Mouse (Mus musculus) heart, adult 11 months (tissue): ENCODE measurements at regions not wholly inside any gene's neighbourhood (a gene's known extent, or its start where the extent isn't known, plus 50 kb on each side); places are given as distances from the start of the nearest gene placed in this dataset.

Experiments
- DNase-seq: peaks from one replicate; pipeline ENCODE4 v3.0.0; 2022

DNA sequence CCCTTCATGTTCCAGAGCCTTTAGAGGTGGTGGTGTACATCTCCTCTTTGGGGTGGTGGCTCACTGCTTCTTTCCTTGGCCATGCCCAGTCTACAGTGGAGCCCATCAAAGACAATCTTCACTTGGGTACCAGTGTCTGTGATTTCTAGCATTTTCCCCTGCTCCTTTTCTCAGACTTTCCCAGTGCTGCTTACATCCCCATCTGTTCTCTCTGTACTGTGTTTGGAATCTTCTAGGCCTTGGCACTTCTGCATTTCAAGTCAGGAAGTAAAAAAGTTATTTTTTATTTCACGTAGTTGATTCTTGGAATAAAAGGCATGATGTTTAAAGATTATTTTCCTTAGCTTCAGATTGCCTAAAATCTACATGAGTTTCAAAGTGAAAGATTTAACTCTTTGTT, 455.4 kb downstream of the Sorl1 start:
- no peak for DNase-seq

DNA sequence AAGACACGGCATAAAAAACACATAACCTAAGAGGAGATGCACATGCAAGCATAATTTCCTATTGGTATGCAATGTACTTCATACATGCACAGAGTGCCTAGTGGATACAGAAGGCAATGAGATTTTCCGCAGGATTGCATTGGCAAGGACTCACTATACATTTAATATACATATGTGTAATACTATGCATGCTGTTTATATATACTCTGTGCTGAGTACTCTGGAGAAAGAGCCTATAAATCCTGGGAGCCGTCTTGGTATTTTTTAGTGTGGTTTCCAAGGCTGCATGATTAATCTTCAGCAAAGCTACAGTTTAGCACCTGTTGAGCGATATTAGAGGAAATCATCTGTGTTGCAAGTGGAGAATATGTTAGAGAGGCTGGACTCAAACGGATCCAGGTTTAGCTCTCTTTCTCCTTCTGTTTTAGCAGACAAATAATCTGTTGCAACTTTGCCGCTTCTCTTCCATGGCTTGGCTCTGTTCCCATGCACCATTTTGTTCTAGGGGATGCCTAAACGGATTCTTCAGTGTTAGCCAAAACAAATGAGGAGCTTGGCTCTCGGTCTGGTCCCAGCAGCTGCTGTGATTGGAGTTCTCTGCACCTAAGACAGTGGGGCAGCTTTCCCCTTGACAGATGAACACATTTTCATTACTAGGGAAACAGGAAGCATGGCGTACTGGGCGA, 459.0 kb downstream of the Sorl1 start:
- peak; percentile 96 for DNase-seq

- DNase-seq: no peak
Measured at GRCm38 (mm10) chr9:41660576-41660975, 463.5 kb downstream of the Sorl1 start.

DNA sequence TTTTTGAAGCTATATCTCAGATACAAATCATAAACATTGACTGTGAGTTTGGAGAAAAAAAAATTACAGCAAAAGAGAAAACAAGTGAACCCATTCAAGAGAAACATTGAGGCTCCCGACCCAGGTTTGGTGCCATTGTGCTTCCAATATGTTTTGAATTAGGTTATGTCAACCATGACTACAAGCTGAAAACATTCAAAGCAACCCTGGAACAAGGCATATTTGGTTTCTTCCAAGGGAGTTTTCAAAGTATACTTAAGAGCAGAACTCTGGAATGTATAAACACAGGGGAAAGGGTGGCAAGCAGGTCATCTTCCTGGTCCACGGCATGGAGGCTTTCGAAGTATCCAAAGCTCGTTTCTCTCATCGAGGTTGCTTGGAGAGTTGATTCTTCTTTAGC, 464.1 kb downstream of the Sorl1 start:
- DNase-seq: no peak

GRCm38 (mm10) chr9:41631564-41632205, 470.2 kb upstream of the Ubash3b start:
- DNase-seq: no peak

DNA sequence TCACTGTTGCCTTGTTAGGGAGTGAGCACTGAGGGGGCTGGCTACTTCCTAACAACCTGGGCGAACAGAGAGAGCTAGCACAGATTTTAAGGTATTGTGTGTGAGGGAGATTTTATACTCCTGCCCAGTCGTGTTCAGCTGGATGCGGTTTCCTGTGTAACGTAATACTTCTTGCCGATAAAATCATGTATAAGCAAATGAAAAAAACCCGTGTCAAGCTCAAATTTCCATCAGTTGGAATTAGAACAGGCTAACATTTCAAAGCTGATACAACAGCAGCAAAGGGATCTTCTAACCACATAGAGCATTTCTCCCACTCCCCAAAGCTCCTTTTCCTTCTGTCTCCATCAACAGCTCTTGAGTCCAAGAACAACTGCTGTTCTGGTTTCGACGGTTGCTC, 459.8 kb upstream of the Ubash3b start:
- DNase-seq: no peak

GRCm38 (mm10) chr9:41614002-41614401, 452.5 kb upstream of the Ubash3b start:
- no peak for DNase-seq

DNA sequence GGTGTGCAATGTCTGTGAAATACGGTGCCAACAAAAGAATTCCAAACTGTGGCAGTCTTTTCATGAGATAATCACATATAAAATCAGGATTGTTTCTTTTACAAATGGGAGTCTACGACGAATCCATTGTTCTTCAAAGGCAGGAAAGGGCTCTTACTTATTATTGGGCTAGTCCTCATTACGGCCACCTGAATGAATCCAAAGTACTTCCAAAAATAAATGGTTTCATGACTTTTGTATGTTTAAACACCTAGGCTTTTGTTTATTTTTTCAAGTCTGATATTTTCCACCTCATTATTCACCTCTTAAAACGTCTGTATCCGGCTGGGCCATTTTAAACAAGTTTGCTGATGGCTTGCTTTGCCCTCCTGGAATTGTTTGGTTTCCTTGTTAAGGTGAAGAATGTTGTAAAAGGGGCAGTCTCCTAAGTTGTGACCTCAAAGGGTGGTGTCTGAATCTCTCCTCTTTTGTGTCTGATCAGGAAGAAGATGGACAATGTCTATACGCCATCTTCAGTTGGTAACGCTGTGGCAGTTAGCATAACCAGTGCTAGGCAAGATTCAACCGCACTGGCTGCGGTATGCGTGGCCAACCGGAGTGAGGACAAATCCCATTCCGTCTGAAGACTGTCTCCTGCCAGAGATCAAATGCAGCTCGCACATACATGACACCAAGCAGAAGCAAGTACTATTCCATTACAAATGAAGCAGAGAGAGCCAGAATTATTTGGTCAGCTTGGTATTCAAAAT, 451.5 kb upstream of the Ubash3b start:
- DNase-seq: no peak

GRCm38 (mm10) chr9:41612452-41612795, 450.9 kb upstream of the Ubash3b start:
- no peak for DNase-seq

DNA sequence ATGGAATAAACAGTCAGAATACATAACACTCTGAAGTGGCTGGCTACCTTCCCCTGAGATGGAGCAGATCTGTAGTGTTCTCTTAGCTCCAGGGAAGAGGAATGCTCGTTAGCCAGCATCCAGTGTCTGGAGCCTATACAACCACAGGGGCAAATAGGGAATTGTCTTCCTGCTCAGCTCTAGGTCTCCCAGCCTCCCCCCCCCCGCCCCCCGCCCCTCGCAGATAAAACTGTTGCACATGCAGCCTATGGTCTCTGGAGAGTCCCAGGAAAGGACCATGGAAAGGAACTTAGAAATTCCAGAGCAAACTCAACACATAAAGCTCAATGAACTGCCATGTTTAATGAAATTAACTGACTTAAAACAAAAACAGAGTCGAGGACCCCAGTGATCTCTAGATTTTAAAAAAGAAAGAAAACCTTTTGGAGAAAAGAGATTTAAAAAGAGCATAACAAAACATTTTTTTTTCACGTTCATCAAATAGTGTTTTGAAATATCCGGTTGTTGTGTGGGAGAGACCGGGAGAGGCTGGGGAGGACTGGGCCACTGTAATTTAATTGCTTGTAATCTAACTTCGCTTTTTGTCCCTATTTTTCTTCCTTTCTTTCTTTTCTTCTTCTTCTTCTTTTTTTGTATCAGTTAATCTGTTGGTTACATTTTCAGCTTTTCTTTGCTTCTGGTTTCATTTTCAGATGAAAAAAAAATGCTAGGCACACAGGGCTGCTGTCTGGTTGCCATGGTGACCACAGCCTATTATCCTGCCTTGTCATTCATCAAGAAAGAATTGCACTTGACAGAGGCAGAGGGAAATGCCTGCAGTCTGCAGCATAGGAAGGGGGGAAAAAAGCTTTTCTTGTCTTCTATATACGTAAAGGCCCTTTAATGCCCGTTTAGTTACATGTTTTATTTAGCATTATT, 450.3 kb upstream of the Ubash3b start:
- peak; percentile 90 for DNase-seq

GRCm38 (mm10) chr9:41610347-41610746, 448.9 kb upstream of the Ubash3b start:
- DNase-seq: peak; percentile 72

DNA sequence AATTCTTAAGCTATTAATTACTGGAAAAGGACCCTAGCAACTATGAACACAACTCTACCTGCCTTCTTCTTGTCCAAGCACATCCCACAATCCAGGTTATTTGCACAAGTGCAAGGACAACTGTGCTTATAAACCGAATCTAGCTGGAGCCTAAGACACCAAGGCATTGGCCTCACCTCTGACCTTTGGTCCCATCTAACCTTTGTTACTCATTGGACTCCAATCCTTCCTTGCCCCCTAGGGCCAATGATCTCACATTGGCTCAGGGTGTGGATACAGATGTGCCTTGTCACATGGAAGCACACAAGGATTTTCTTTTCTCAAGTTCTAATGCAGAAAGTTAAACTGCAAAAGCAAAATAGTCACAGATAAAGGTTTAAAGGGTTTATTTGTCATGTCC, 444.6 kb upstream of the Ubash3b start:
- DNase-seq: peak; percentile 86

- no peak for DNase-seq
Measured at GRCm38 (mm10) chr9:41604916-41605315, 443.4 kb upstream of the Ubash3b start.

GRCm38 (mm10) chr9:41600778-41601177, 439.3 kb upstream of the Ubash3b start:
- peak; percentile 85 for DNase-seq

DNA sequence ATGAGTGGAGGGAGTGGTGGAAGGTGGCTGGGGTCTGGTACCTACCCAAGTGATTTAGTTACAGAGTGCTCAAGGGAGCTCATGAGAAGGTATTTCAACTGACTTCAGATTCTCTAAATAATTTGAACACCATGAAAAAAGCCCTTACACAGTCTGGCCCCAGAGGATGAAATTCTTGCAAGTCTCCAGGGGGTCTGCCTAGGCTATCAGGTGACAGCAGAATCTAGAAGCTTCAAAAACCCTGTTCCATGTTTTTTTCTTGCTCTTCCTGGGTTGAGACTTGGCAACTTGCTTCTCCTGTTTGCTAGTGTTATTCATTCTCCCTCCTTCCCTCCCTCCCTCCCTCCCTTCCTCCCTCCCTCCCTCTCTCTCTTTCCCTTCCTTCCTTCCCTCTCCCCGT, 438.4 kb upstream of the Ubash3b start:
- DNase-seq: no peak

DNA sequence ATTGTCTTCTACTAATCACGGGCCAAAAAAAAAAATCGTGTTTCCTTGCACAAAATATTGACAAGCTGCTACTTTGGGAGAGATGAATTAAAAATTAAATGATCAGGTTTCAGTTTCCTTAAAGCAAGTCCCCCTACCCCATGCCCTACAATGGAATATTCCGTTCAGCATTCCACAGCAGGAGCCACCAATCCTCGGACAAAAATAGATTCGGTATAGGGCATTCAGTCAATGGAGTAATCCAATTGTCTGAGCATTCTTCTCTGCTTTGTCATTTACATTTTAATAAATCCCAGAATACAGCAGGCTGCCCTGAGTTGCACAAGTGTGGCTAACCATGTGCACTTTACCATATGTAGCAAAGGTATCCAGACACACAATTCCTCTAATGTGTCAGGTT, 434.3 kb upstream of the Ubash3b start:
- DNase-seq: peak; percentile 68

GRCm38 (mm10) chr9:41593998-41594397, 432.5 kb upstream of the Ubash3b start:
- peak; percentile 56 for DNase-seq

DNA sequence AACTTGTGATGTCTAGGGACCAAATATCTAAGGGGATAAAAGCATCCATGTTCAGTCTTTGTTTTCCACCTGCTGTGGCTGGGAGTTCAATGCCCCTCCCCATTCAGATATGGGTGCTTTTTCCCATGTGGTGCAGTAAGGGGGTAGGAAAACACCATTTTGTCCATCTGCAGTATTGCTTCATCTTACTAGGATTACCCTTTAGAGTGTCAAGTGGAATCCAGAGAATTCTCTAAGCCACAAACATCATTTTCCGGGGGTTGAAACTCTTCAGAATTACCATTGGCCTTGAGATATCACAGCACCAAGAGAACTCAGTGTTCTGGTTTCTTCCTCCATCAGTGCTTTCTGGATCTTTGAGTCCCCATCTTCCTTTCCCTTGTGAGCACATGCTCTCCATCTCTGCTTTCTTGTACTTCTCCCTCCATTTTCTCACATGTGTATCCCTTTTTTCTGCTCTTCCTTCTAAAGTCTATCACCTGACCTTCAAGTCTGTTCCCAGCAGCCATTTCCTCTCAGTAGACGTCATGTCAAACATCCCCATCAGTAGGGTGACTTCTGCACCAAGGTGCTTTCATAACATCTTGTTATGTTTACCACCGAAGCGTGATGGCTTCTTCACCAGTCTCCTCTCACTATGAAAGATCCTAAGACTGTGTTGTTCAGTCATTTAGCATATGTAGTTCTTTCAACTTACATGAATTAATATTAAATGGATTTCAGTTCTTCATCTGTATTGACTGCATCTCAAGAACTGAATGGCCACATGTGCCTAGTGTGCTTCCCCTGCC, 431.6 kb upstream of the Ubash3b start:
- DNase-seq: peak; percentile 49

DNA sequence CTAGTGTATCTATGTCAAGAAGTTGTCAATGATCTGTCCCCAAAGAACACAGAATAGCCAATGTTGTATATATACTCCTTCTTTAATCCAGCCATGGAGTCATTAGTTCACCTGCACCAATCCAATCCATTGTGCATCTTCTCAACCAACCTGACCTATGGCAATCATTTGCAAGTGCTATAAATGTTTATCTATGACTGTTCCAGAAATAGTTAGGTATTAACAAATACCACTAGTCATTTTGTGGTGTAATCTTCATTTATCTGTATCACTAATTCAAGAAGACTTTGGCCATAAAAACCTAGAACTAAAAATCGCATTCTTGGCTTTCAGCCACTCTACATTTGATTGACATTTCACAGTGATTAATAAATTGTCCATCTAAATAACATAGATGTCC, 430.6 kb upstream of the Ubash3b start:
- no peak for DNase-seq

DNA sequence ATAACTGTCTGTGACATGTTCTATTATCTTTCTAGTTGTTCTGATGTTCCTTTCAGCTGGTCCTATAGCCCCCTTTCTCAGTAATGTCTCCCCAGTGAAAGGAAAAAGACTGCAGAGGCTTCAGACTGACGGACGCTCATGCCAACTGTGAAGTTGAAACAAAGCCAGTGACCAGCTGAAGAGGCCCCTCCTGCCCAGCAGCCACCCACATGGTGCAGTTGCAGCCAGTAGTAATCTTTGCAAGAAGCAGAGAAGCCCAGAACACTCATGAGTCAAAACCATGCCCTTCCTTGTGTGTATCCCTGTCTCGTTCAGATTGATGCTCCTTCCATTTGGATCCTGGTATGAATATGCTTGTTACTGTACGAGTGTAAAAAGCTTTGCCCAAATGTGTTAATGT, 428.7 kb upstream of the Ubash3b start:
- DNase-seq: peak; percentile 85

DNA sequence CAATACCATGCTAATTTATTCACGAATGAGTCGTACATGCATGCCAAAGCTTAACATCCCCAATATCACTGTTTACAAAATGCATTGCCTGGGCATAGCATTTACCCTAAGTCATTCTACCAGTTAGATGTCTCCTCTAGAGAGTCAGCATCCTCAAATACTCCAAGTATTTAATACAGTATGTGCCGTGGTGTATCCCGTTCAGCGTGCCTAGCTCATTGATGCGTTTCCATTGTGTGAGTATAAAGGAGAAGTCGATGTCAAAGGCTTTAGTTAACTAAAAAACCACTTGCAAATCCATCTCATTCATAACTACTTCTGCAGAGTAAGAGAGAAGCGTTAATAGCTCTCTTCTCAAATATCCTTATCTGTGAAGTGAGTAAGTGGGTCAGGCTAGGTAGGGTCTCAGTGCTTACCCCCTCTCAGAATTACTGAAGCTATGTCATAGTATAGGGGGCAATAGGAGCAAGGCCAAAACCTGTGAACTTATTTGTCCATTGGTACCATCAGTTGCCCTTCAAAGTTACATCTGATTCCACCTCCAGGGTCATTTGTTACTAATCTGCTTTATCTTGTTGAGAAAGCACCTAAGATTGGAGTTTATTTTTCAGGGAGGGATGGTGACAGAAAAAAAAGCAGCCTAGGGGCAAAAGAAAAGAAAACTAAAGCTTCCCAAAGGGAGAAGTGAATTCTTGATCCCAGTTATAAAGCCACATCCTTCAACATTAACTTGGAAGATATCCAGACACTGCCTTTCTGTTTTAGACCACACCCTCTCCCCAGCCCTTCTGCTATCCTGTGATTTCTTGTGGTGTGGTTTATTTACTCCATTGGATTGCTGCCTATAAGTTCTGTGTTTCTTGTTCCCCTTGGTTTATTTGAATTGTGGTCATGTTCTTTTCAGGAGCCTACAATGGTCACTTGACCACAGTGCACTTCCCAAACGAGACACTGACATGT, 427.2 kb upstream of the Ubash3b start:
- DNase-seq: peak; percentile 65
